Mouse (Mus musculus): Measurements from ENCODE around the gene Gpc3. TPM values are rescaled to one million over a fixed set of nuclear protein-coding genes. Genes with fewer than 3 reads are reported as not detected.
"Not testable (repeated sequence)": the region's sequence is repeated elsewhere in the genome, so short reads cannot be mapped to it uniquely, and the experiment has no call there.

The Gpc3 gene
- total RNA-seq, 2 experiments from 2014 or later = 7.9 to 9.2 TPM

GRCm38 (mm10) chrX:52441798-52442197 is 172.0 kb downstream of the Gpc3 start:
- intact Hi-C loops (cut with DNase I) = no loop called here

GRCm38 (mm10) chrX:52439421-52439820 is 174.3 kb downstream of the Gpc3 start:
- intact Hi-C loops (cut with DNase I) = no loop called here
- DNase-seq = no peak

More at GRCm38 (mm10) chrX:52441798-52442197, 172.0 kb downstream of the Gpc3 start:
- DNase-seq = no peak

GRCm38 (mm10) chrX:52425605-52426004 is 188.1 kb downstream of the Gpc3 start:
- DNase-seq = no peak
- intact Hi-C loops (cut with DNase I) = no loop called here

GRCm38 (mm10) chrX:52419850-52420249 is 193.9 kb downstream of the Gpc3 start:
- peak in 1 of 2 experiments; percentile 10 for DNase-seq
- intact Hi-C loops (cut with DNase I) = no loop called here

GRCm38 (mm10) chrX:52412936-52413335 is 200.8 kb downstream of the Gpc3 start:
- intact Hi-C loops (cut with DNase I) = no loop called here
- no peak for DNase-seq

GRCm38 (mm10) chrX:52401188-52401587 is 212.6 kb downstream of the Gpc3 start:
- intact Hi-C loops (cut with DNase I) = no loop called here

GRCm38 (mm10) chrX:52375129-52375528 is 238.6 kb downstream of the Gpc3 start:
- no peak for DNase-seq
- intact Hi-C loops (cut with DNase I) = loop anchor here (10.0 kb wide), 1 partner anchor 210 kb away; the partner anchor contains the start of gene Gpc4

More at GRCm38 (mm10) chrX:52401188-52401587, 212.6 kb downstream of the Gpc3 start:
- no peak for DNase-seq

- DNase-seq = no peak
- intact Hi-C loops (cut with DNase I) = loop anchor here (5.0 to 10.0 kb wide), 3 partner anchors 209 to 607 kb away; partner anchors contain the start of gene Gpc4
Observed at GRCm38 (mm10) chrX:52374209-52374608, 239.5 kb downstream of the Gpc3 start.

GRCm38 (mm10) chrX:52372436-52372835 is 241.3 kb downstream of the Gpc3 start:
- no peak for DNase-seq
- intact Hi-C loops (cut with DNase I) = loop anchor here (5.0 to 10.0 kb wide), 3 partner anchors 208 to 605 kb away; partner anchors contain the start of gene Gpc4

- DNase-seq = no peak
- intact Hi-C loops (cut with DNase I) = loop anchor here (5.0 to 10.0 kb wide), 4 partner anchors 205 to 603 kb away; partner anchors contain the start of gene Gpc4
Observed at GRCm38 (mm10) chrX:52369938-52370758, 243.6 kb downstream of the Gpc3 start.

- DNase-seq = no peak
- intact Hi-C loops (cut with DNase I) = loop anchor here (10.0 kb wide), 1 partner anchor 285 kb away; no protein-coding TSS in a partner anchor
Observed at GRCm38 (mm10) chrX:52369304-52369937, 244.3 kb downstream of the Gpc3 start.

GRCm38 (mm10) chrX:52366826-52367225 is 246.9 kb downstream of the Gpc3 start:
- intact Hi-C loops (cut with DNase I) = loop anchor here (10.0 kb wide), 1 partner anchor 282 kb away; no protein-coding TSS in a partner anchor
- no peak for DNase-seq

- intact Hi-C loops (cut with DNase I) = loop anchor here (10.0 kb wide), 1 partner anchor 281 kb away; no protein-coding TSS in a partner anchor
- no peak for DNase-seq
Observed at GRCm38 (mm10) chrX:52365790-52366189, 248.0 kb downstream of the Gpc3 start.

- intact Hi-C loops (cut with DNase I) = loop anchor here (10.0 kb wide), 1 partner anchor 278 kb away; no protein-coding TSS in a partner anchor
Observed at GRCm38 (mm10) chrX:52362241-52363011, 251.3 kb downstream of the Gpc3 start.

GRCm38 (mm10) chrX:52352981-52353380 is 260.8 kb downstream of the Gpc3 start:
- intact Hi-C loops (cut with DNase I) = no loop called here
- no peak for DNase-seq

More at GRCm38 (mm10) chrX:52362241-52363011, 251.3 kb downstream of the Gpc3 start:
- DNase-seq = no peak

- DNase-seq; intact Hi-C loops (cut with DNase I): not testable (repeated sequence)
Observed at GRCm38 (mm10) chrX:52350631-52351030, 263.1 kb downstream of the Gpc3 start.

- no peak for DNase-seq
- intact Hi-C loops (cut with DNase I) = no loop called here
Observed at GRCm38 (mm10) chrX:52348773-52349172, 265.0 kb downstream of the Gpc3 start.

- intact Hi-C loops (cut with DNase I) = no loop called here
Observed at GRCm38 (mm10) chrX:52344018-52344417, 269.7 kb downstream of the Gpc3 start.

GRCm38 (mm10) chrX:52340251-52340650 is 273.5 kb downstream of the Gpc3 start:
- DNase-seq = no peak
- intact Hi-C loops (cut with DNase I) = no loop called here

More at GRCm38 (mm10) chrX:52344018-52344417, 269.7 kb downstream of the Gpc3 start:
- DNase-seq = no peak

GRCm38 (mm10) chrX:52321791-52322190 is 292.0 kb downstream of the Gpc3 start:
- intact Hi-C loops (cut with DNase I) = no loop called here
- no peak for DNase-seq
